Mouse (Mus musculus) urinary bladder, postnatal 10 days (tissue): ENCODE measurements around the gene Tlr9.

Source experiments
- DNase-seq: peaks from one replicate; pipeline ENCODE4 v3.0.0; 2022; ENCODE audit warnings: low spot score

The Tlr9 gene

GRCm38 (mm10) chr9:106222261-106222851 is at the start of gene Tlr9:
Gene Tlr9 (plus strand): TSS chr9:106222598.
- DNase-seq = no peak

- DNase-seq = no peak
Observed at GRCm38 (mm10) chr9:106173363-106173762, 49.0 kb upstream of the Tlr9 start.

- no peak for DNase-seq
Observed at GRCm38 (mm10) chr9:106175552-106176200, 46.7 kb upstream of the Tlr9 start.

GRCm38 (mm10) chr9:106176769-106177168 is 45.6 kb upstream of the Tlr9 start:
- DNase-seq = no peak

- no peak for DNase-seq
Observed at GRCm38 (mm10) chr9:106177799-106178198, 44.6 kb upstream of the Tlr9 start.

GRCm38 (mm10) chr9:106179454-106179853 is 42.9 kb upstream of the Tlr9 start:
- DNase-seq = no peak

- DNase-seq = no peak
Observed at GRCm38 (mm10) chr9:106179964-106180363, 42.4 kb upstream of the Tlr9 start.

GRCm38 (mm10) chr9:106182146-106182545 is 40.3 kb upstream of the Tlr9 start:
- DNase-seq = no peak

- DNase-seq = no peak
Observed at GRCm38 (mm10) chr9:106183996-106184395, 38.4 kb upstream of the Tlr9 start.

- no peak for DNase-seq
Observed at GRCm38 (mm10) chr9:106191355-106191754, 31.0 kb upstream of the Tlr9 start.

GRCm38 (mm10) chr9:106192024-106192423 is 30.4 kb upstream of the Tlr9 start:
- no peak for DNase-seq

- no peak for DNase-seq
Observed at GRCm38 (mm10) chr9:106192998-106193397, 29.4 kb upstream of the Tlr9 start.

GRCm38 (mm10) chr9:106193930-106194807 is 28.2 kb upstream of the Tlr9 start:
- no peak for DNase-seq

- no peak for DNase-seq
Observed at GRCm38 (mm10) chr9:106195693-106196092, 26.7 kb upstream of the Tlr9 start.

- DNase-seq = no peak
Observed at GRCm38 (mm10) chr9:106197081-106197713, 25.2 kb upstream of the Tlr9 start.

- DNase-seq = no peak
Observed at GRCm38 (mm10) chr9:106197732-106198131, 24.7 kb upstream of the Tlr9 start.

GRCm38 (mm10) chr9:106198962-106199458 is 23.4 kb upstream of the Tlr9 start:
- DNase-seq = no peak

- no peak for DNase-seq
Observed at GRCm38 (mm10) chr9:106199535-106200272, 22.7 kb upstream of the Tlr9 start, which contains the start of gene Ppm1m. Gene Ppm1m (minus strand): TSS chr9:106199746.

GRCm38 (mm10) chr9:106201895-106202294 is 20.5 kb upstream of the Tlr9 start:
- no peak for DNase-seq

- peak; percentile 57 for DNase-seq
Observed at GRCm38 (mm10) chr9:106202819-106203636, 19.4 kb upstream of the Tlr9 start, which contains the start of gene Twf2. Gene Twf2 (plus strand): TSS chr9:106203108.
